Mouse (Mus musculus): ENCODE data around the gene Lrrc42. TPM values are rescaled to one million over a fixed set of nuclear protein-coding genes. Genes with fewer than 3 reads are reported as not detected.

Gene Lrrc42
- total RNA-seq, 2 experiments from 2014 or later, result 6.5 to 11.0 TPM

- peak; percentile 49 for ATAC-seq (replicated peaks; ENCODE audit: poor library complexity)
Measured at GRCm38 (mm10) chr4:107250494-107250893, 2.8 kb downstream of the Lrrc42 start.

GRCm38 (mm10) chr4:107249471-107249870 lies 3.9 kb downstream of the Lrrc42 start:
- no peak for ATAC-seq (replicated peaks; ENCODE audit: poor library complexity)

- ATAC-seq (replicated peaks; ENCODE audit: poor library complexity), result no peak
Measured at GRCm38 (mm10) chr4:107248061-107248460, 5.3 kb downstream of the Lrrc42 start.

- ATAC-seq (replicated peaks; ENCODE audit: poor library complexity), result no peak
Measured at GRCm38 (mm10) chr4:107247110-107247509, 6.2 kb downstream of the Lrrc42 start.

GRCm38 (mm10) chr4:107246040-107246439 lies 7.3 kb downstream of the Lrrc42 start:
- ATAC-seq (replicated peaks; ENCODE audit: poor library complexity), result no peak

GRCm38 (mm10) chr4:107245368-107245767 lies 8.0 kb downstream of the Lrrc42 start:
- ATAC-seq (replicated peaks; ENCODE audit: poor library complexity), result no peak

GRCm38 (mm10) chr4:107243365-107244333 lies 9.7 kb downstream of the Lrrc42 start:
- no peak for ATAC-seq (replicated peaks; ENCODE audit: poor library complexity)

- no peak for ATAC-seq (replicated peaks; ENCODE audit: poor library complexity)
Measured at GRCm38 (mm10) chr4:107240196-107240595, 13.1 kb downstream of the Lrrc42 start.

- no peak for ATAC-seq (replicated peaks; ENCODE audit: poor library complexity)
Measured at GRCm38 (mm10) chr4:107238253-107238652, 15.1 kb downstream of the Lrrc42 start.

GRCm38 (mm10) chr4:107232219-107232618 lies 21.1 kb downstream of the Lrrc42 start:
- ATAC-seq (replicated peaks; ENCODE audit: poor library complexity), result no peak

- ATAC-seq (replicated peaks; ENCODE audit: poor library complexity), result no peak
Measured at GRCm38 (mm10) chr4:107226313-107226712, 27.0 kb downstream of the Lrrc42 start.

- ATAC-seq (replicated peaks; ENCODE audit: poor library complexity), result peak; percentile 83
Measured at GRCm38 (mm10) chr4:107223225-107224204, 29.8 kb downstream of the Lrrc42 start.

GRCm38 (mm10) chr4:107221524-107221923 lies 31.8 kb downstream of the Lrrc42 start:
- ATAC-seq (replicated peaks; ENCODE audit: poor library complexity), result no peak

- peak; percentile 91 for ATAC-seq (replicated peaks; ENCODE audit: poor library complexity)
Measured at GRCm38 (mm10) chr4:107217574-107217973, 35.8 kb downstream of the Lrrc42 start.

GRCm38 (mm10) chr4:107213279-107214011 lies 39.9 kb downstream of the Lrrc42 start:
- peak; percentile 30 for ATAC-seq (replicated peaks; ENCODE audit: poor library complexity)

- no peak for ATAC-seq (replicated peaks; ENCODE audit: poor library complexity)
Measured at GRCm38 (mm10) chr4:107211936-107212335, 41.4 kb downstream of the Lrrc42 start.

GRCm38 (mm10) chr4:107211465-107211864 lies 41.9 kb downstream of the Lrrc42 start:
- no peak for ATAC-seq (replicated peaks; ENCODE audit: poor library complexity)

- peak; percentile 62 for ATAC-seq (replicated peaks; ENCODE audit: poor library complexity)
Measured at GRCm38 (mm10) chr4:107210483-107211097, 42.7 kb downstream of the Lrrc42 start.

GRCm38 (mm10) chr4:107208880-107209279 lies 44.5 kb downstream of the Lrrc42 start, which contains the start of gene Ldlrad1:
TSS of gene Ldlrad1 (plus strand) at chr4:107209180.
- no peak for ATAC-seq (replicated peaks; ENCODE audit: poor library complexity)

- no peak for ATAC-seq (replicated peaks; ENCODE audit: poor library complexity)
Measured at GRCm38 (mm10) chr4:107207016-107207415, 46.3 kb downstream of the Lrrc42 start.
